Mouse (Mus musculus): ENCODE results near the gene Krt80.

Gene Krt80

DNA sequence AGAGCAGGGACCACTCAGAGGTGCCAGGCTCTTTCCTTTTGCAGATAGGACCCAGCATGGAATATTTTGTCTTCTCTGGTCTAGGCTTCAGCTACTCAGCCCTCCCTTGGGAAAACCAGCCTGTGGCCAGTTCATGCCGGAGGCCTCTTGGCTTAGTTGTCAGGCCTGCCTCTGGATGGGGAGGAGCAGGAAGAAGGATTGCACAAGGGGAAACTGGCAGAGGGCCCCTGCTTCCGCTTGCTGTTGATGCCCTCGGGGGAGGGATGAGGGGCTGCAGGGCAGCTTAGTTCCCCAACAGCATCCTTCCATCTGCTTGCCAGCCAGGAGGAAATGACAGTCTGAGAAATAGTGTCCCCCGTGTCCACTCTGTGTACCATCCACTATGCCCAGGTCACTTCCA is 4.9 kb upstream of the Krt80 start:
- 62% methylated on average over 4 of the region's 4 CpGs for WGBS

DNA sequence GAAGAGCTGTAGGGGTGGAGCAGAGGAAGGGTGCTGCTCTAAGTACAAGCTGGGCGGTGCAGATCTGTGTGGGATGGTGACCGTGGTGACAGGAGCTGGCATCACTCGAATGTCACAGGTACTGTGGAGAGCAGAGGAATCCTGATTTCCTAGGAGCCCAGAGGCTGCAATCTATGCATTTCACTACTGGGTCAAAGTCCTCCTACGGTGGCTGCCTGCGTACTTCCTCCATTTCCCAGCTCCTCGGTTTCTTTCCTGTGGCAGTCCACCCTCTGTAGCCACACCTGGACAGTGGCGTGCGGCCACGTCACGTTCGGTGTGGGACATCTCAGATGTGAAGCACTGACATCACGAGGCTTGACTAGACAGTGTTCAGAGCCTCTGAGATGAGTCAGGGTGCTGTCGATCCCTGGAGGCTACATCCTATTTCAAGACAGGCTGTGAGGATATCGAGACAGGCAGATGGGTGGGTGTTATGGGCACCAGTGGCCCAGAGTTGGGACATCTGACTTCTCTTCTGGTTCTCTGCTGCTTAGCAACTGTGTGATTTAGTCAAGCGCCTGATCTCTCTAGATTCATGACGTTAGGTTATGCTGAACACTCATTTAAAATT is 3.4 kb upstream of the Krt80 start:
- WGBS = 55% methylated on average over 16 of the region's 16 CpGs

DNA sequence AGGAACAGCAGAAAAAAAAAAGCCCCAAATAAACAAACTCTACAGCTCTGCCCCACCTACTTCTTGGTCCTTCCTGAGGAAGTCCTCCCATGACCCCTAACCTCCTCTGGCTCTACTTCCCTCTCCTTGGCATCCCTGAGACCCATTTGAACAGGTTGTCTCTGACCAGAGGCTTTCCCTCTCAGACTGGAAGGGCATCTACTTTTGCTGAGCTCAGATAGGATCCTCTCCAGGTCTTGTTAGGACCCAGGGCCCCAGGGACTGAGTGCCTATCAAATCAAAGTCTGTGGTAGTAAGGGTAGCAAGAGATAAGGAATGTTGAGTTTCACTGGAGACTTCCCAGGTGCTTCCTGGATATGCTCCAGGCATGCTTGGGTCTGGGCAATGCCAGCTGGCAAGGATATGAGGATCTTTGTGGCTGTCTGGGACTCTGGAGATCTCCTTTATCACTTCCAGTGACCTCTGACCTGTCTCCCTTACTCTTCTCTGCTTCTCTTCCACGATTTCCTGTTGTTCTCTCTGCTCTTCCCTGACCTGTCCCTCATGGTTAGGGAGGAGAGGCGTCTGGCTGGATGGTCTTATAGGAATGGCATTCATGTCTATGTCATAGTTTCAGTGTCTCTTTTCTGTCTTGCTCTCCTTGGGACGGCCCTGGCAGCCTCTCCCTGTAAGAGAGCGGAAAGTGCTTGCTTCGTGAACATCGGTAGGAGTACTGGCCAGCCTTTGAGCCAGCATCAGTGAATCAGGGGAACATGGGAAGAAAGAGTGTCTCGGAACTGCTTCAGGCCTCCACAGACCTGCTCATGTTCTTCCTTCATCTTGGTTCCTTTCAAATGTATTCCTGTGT is 2.4 kb upstream of the Krt80 start:
- 76% methylated on average over 7 of the region's 7 CpGs for WGBS

DNA sequence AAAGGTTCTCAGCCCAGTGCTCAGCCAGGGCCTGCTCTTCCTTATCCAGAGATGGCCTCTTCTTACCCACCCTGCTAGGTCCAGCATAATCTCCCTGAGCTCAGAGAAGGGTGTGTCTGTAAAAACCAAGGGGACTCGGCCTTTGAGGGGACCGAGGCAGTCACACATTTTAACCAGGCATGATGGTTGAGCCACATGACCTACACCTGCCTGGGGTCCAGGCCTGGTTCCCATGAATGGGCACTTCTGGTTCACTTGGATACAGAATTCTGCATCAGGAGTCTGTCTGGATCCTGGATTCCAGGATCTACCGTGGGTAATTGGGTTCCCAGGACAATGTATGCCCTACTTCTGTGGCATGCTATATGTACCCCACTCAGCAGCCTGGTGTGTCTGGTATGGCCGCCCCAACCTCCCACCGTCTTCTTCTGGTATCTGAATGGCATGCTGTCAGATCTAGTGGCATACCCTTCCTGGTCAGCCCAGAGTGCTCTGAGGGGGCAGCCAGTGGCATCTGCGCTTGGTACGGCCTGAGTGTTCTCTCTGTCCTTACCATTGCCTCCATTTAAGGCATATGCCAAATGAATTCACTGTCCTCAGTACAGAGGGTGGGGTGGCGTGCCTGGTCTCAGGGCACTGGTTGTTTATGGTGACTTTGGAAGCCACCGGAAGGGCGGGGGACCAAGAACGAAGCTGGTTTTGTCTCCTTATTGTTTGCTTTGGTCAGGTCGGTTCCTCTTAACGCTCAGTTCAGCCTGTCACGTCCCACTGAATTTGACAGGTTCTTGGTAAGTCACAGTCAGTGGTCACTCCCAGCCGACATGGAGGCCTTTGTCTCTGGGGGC is 1.4 kb upstream of the Krt80 start:
- 89% methylated on average over 15 of the region's 15 CpGs for WGBS

DNA sequence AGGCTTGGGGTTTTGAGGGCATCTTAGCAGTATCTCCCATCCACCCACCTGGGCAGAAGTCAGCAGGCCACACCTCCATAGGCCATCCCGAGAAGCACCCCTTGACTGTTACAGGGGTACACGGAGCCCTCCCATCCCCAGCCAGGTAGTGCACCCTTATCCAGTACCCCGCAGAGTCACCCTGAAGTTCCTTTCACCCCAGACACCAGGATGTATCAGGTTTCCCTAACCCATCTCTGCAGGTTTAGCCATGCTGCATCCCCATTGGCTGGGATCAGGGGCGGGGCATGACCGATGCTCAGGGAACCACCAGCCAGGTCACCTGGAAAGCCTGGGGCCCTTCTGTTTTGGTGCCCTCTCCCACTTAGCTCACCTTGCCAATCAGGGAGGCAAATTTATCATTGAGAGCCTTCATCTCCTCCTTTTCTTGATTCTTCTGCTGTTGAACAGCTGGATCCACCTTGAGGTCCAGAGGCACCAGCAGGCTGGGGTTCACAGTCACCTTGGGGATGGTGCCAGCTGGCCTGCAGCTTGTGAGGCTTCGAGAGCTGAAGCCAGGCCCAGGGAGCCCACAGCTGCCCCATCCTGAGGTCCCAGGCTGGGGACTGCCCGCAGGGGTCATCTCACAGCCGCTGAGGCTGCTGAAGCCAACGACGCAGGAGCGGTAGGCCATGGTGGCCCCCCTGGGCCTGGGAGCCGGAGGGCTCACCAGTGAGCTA is 421 bp downstream of the Krt80 start:
- 73% methylated on average over 12 of the region's 12 CpGs for WGBS

DNA sequence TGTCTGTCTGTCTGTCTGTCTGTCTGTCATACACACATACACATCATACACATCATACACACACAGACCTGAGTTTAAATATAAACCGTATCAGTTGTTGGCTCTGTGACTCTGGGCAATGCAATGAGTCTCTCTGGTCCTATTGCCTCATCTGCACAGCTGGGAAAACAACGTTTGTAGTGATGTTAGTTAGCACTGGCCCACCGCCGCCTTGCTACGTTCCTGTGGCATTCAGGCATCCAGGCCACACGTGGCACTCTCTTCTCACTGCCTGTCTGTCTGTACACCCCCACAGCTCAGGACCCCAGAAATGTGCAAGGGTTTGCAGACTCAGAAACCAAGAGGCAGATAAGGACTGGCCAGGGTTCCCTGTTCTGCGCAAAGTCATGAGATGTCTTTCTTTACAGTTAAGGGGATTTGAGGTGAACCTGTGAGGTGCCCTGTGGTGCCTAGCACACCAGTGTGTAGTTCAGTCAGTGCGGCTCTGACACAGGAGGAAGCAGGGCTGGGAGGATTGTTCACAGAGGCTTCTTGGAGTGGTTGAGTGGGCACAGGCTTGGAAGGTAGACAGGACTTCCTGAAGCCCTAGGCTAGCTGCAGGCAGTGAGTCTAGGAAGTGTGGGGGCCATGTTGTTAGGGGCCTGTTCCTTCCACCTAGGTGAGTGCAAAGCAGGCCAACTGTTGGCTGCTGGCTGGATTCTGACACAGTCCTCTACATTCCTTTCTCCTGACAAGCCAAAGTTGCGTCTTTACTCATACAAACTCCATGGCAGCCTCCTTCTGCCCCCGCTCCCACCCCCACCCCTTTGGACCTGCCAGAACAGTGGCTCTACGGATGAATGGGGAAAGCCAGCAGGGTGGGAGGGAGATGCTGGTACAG is 1.2 kb downstream of the Krt80 start:
- 66% methylated on average over 11 of the region's 11 CpGs for WGBS

DNA sequence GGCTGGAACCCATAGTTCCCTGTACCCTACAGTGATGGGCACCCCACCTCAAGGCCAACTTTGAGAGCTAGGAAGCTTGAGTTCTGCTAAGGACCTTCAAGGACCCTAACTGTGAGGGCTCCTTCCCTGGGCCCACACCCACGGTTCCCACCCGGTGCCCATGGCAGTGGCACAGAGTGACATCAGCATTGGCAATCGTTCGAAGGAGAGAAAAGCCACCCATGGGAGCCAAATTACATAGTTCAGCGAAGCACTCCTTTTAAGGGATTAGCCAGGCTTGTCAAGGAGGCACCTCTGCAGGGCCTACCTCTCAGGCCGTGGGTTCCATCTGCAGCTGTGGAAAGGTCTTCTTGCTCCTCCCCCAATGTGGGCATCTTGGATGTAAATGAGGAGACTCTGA is 1.9 kb downstream of the Krt80 start:
- WGBS = 44% methylated on average over 6 of the region's 6 CpGs

DNA sequence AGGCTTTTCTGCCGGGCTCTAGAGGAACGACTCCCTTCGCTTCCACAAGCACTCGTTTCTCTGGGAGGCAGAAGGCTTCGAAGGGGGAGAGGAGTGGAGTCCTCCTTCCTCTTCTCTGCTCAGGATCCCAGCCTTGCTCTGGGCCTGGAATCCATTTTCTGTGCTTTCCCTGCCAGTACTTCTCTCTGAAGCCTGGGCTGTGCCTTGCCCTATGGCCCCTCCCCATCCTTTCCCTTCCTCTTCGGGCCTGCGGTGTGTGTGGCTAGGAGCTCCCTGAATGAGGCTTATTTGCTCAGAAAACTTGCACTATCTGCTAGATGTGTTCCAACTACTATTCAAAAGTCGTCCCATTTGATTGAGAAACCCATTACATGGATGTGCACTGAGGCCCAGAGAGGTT is 2.5 kb downstream of the Krt80 start:
- WGBS = 78% methylated on average over 8 of the region's 8 CpGs

DNA sequence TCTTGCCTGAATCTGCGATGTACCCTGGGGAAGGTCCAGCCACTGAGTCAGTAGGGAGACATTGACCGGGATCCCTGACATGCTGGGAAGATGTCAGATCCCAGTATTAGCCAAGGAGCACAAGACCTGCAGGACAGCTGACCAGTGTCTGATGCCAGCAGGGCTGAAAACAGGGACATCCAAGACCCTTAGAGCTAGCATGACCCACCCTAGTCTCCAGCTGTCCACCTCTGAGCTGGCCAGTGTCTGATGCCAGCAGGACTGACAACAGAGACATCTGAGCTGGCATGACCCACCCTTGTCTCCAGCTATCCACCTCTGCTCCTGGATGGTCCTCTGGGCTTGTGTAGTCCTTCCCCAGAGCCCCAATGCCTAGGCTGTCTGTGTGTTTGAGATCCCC is 3.0 kb downstream of the Krt80 start:
- WGBS = 66% methylated on average over 2 of the region's 2 CpGs

DNA sequence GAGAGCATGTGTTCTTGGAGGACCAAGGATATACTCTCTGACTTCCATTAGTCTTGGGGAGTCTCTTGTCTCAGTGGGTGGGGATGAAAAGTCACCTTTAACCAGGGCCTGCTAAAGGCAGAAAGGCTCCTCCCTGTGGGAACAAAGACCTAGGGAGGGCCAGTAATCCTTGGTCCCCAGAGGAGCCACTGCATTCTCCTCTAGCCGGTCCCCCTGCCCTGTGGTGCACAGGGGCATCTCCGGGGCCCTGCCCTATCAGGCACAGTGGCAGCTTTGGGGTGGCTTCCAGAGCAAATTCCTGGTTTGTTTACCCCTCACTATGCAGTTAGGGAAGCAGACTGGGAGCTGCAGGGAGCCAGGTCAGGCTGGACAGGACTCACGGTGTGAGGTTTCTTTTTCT is 3.5 kb downstream of the Krt80 start:
- 79% methylated on average over 3 of the region's 3 CpGs for WGBS

DNA sequence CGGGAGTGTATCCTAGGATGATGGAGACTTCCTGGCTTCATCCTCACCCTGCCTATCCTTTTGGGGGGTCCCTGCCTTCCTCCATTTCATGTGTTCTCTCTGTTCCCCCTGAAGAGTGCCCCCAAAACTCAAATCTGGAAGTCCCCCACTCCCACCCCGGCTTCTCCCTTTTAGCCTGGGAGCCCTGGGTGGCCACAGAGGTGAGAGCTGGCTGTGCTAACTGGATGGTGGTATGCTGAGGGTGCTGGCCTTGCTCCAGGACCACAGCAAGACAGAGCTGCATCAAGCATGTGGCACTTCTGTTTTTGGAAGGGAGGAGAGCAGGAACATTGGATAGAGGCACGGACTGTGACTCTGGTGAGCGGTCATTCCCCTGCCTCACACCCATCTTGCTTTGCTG is 4.2 kb downstream of the Krt80 start:
- 69% methylated on average over 4 of the region's 4 CpGs for WGBS

DNA sequence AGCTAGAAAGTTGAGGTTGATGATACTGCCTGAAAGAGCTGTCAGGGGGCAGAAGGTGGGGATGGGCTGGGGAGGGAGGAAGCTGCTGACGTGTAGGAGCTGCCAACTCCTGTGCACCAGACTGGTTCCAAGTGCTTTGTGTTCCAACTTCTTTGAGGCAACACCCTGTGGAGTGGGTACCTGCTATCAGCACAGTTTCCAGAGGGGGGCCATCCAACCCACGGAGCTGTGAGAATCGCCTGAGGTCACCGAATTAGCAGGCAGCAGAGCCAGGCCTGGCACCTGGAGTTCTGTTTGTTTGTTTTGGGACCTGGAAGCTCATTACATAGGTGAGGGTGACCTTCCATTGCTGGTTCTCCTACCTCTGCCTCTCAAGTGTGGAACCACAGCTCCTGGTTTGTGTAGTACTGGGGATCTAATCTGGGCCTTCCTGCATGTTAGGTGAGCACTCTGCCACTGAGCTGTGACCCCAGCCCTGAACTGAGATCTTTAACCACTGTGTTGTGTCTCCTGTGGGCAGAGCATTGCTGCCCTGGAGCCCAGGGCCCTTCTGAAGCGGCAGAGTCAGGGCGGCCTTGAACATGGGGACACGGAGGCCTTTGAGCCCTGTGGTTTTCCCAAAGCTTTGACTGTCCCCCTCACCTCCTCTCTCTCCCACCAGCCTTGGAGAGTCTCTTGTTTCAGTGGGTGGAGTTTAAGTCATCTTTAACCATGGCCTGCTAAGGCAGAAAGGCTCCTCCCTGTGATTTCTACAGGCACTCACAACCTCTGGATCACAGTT is 4.9 kb downstream of the Krt80 start:
- 67% methylated on average over 7 of the region's 7 CpGs for WGBS

DNA sequence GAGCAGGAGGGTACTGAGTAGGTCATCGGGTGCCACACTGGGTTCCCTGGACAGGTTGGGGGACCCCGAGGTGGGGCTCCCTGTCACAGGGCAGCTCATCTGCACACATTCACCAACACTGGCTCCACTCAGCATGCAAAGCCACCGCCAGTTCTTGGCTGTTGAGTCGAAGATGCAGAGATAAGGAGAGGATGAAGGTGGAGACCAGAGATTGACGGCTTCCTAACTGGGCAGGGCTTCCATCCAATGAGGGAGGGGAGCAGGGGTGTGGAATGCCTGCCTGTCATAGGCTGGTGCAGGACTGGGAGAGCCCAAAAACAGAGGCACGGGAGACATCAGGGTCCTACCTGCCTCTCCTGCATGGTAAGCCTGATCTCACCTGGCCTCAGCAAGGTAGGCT is 5.5 kb downstream of the Krt80 start:
- WGBS = 83% methylated on average over 6 of the region's 6 CpGs

DNA sequence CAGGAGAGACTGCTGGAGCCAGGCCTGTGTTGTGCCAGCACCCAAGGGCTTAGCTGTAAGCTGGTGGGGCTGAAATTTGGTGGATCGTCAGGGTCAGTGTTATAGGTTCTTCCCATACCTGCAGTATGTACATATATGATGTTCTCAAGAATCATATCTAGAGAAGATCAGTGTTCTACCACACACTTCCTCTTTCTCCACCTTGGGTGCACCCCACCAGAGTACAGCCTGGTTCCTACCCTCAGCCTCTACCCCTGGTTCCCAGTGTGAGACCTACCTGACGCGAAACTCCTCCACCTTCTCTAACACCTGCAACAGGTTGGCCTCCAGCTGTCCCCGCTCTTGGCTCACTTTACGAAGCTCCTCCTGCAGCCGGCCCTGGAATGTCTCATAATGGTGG is 6.0 kb downstream of the Krt80 start:
- 87% methylated on average over 6 of the region's 6 CpGs for WGBS

DNA sequence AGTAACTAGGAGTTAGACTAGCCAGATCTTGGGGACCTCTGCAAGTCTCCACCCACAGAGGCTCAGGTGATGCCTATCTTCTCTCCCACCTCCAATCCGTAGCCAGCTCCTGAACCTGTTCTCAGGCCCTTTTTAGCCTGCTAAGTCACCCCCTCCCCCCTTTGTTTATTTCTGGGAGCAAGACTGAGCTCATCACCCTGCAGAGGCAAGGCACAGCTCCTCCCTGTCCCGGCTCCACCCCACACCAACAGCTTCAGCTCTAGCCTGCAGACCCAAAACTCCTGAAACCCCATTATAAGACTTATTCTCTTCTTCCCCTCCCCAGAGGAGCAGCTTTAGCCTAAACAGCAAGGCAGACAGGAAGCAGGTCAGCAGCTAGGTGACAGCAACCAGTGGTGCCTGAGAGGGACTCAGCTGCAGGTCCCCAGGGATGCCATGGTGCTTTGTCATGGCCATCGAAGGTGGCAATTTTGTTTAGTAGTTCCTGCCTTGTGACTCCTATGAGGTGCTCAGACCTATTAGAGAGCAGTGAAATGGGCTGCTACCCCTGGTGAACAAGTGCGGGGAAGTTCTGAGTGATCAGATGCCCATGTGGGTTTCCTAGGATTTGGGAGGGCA is 7.5 kb downstream of the Krt80 start:
- WGBS = 76% methylated on average over 4 of the region's 4 CpGs

DNA sequence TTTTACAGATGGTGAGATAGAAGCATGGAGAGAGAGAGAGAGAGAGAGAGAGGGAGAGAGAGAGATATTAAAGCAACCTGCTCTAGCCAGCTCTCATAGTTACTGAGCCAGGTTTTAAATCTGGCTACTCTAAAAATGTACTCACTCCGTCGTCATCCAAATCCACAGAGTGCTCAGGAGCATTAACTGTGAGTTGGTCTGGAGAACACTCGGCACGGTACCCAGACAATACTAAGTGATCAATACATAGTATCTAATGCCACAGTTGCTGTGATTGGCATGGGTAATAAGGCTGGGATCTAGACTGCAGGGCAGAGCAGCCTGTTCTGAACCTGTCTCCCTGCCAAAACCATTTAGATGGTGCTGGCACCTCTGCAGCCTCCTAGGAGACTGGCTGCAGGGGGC is 14.6 kb downstream of the Krt80 start:
- 23% methylated on average over 4 of the region's 4 CpGs for WGBS

DNA sequence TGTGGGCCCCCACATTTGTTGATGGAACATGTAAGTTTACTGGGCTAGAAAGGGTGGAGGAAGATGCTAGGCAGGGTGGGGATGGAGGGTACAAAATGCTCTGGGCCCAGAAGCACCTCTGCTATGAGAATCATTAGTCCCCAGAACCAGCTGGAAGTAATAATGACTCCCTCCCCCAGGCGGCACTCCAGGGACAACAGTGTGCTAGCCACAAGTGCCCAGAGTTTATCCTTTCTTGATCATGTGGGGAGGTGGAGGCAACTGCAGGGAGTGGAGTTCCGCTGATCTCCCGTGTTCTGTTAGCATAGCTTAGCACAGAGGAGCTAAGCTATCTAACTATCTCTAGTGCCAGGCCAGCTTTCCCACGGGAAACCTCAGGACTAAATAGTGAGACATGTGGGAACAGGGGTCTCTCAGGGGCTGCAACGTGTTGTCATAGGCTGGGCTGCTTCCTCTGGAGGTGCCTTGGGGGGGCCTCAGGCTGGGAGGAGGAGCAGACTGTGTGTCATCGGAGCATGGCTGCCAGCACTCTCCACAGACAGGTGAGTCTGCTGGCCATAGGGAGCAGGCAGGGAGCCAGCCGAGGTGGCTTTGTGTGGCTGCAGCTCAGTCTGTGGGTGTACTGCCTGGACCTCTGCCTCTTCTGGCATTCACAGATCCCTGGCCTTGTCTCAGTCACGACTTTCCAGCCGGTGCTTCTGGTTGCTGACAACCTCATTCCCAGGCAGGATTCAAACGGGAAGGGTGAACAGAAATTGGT is 17.1 kb downstream of the Krt80 start:
- 63% methylated on average over 10 of the region's 10 CpGs for WGBS

DNA sequence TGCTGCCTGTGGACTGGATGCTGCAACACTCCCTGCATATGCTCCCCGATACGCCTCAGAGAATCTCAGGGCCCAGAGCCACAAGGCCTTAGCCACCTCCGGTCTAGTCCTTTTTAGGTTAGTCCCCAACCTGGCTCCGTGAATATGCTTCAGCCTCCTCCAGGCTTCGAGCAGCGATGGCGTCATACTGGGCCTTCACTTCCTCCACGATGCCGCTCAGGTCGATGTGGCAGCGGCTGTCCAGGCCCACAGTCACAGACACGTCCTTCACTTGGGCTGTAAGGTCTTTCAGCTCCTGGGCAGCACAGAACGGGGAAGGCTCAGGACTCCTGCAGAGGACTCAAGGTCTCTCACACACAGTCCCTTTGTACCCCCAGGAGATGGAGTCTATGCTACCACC is 17.9 kb downstream of the Krt80 start:
- WGBS = 81% methylated on average over 13 of the region's 13 CpGs

All from cerebral cortex, adult 2 months (tissue).